Mouse (Mus musculus) neural tube, embryonic 11.5 days (tissue): ENCODE results near the gene Amigo3. TPM values are rescaled to one million over a fixed set of nuclear protein-coding genes. Genes with fewer than 3 reads are reported as not detected.

Experiments
- ATAC-seq: fragments of 200-750 bp; cut with Nextera tagmentation; 2 replicates; pipeline ENCODE4 v1.8.0; 2017; ENCODE audit warnings: moderate number of reproducible peaks, mild to moderate bottlenecking, moderate TSS enrichment, moderate library complexity; ENCODE audit not compliant: insufficient read depth, low FRiP score, low TSS enrichment
- DNase-seq: peaks from one replicate; pipeline ENCODE4 v3.0.0-alpha.2; 2015; ENCODE audit warnings: low spot score
- H3K27ac ChIP-seq: fragments of 300-500 bp; sonication (generic); 2 replicates; pipeline ENCODE4 v1.5.1; 2014; ENCODE audit warnings: low read depth, mild to moderate bottlenecking, low read length
- H3K27me3 ChIP-seq: fragments of 300-500 bp; sonication (generic); 2 replicates; pipeline ENCODE4 v1.6.1; 2014; ENCODE audit warnings: mild to moderate bottlenecking, low read length, mixed read lengths; ENCODE audit not compliant: control insufficient read depth, insufficient read depth
- H3K36me3 ChIP-seq: fragments of 300-500 bp; sonication (generic); 2 replicates; pipeline ENCODE4 v1.6.1; 2014; ENCODE audit warnings: mild to moderate bottlenecking, low read length, moderate library complexity, mixed read lengths; ENCODE audit not compliant: control insufficient read depth, insufficient read depth
- H3K4me1 ChIP-seq: fragments of 300-500 bp; sonication (generic); 2 replicates; pipeline ENCODE4 v1.6.1; 2014; ENCODE audit warnings: low read length, mixed read lengths; ENCODE audit not compliant: control insufficient read depth, insufficient read depth
- H3K4me2 ChIP-seq: fragments of 300-500 bp; sonication (generic); 2 replicates; pipeline ENCODE4 v1.6.1; 2014; ENCODE audit warnings: low read depth, mild to moderate bottlenecking, moderate library complexity
- H3K4me3 ChIP-seq: fragments of 300-500 bp; sonication (generic); 2 replicates; pipeline ENCODE4 v1.5.1; 2014; ENCODE audit warnings: low read depth, low read length
- H3K9ac ChIP-seq: fragments of 300-500 bp; sonication (generic); 2 replicates; pipeline ENCODE4 v1.6.1; 2014; ENCODE audit warnings: mild to moderate bottlenecking, low read length
- H3K9me3 ChIP-seq: fragments of 300-500 bp; sonication (generic); 2 replicates; pipeline ENCODE4 v1.6.1; 2016; ENCODE audit warnings: low read length; ENCODE audit not compliant: control insufficient read depth
- WGBS: fragments of 180-500 bp; shearing (Covaris S2); extraction: QIAGEN DNeasy Blood & Tissue Kit; methylation state at CpG from one replicate; pipeline ENCODE4 v1.1.7; 2014; 5-methylcytosine and 5-hydroxymethylcytosine counted together
- polyA plus RNA-seq: library from polyadenylated mRNA; unstranded; fragments of >200 nt; fragmentation: Nextera tagmentation; extraction: Ambion mirVana; gene quantifications from 2 replicates; pipeline ENCODE4 v1.2.1, GENCODE M21; 2014

The Amigo3 gene
- polyA plus RNA-seq, 1 experiment from 2014 or later = 2.7 TPM

- H3K4me1 ChIP-seq = no peaks in the 10 kb centered on the region
- H3K9ac ChIP-seq = no peak overlapping the region
- H3K9me3 ChIP-seq = no peaks in the 10 kb centered on the region
- 97% methylated on average over 3 of the region's 3 CpGs for WGBS
- no peak overlapping the region for H3K4me2 ChIP-seq
- no peaks in the 10 kb centered on the region for H3K27me3 ChIP-seq
- no peak overlapping the region for H3K27ac ChIP-seq
- H3K4me3 ChIP-seq = no peak overlapping the region
- H3K36me3 ChIP-seq = peaks cover 11% of the 10 kb centered on the region
- DNase-seq (no peak), ATAC-seq (no peak)
Measured at GRCm38 (mm10) chr9:108027867-108028266, 25.1 kb upstream of the Amigo3 start.

- no peaks in the 10 kb centered on the region for H3K9me3 ChIP-seq
- peaks cover 12% of the 10 kb centered on the region for H3K36me3 ChIP-seq
- H3K4me3 ChIP-seq = no peak overlapping the region
- no peak overlapping the region for H3K27ac ChIP-seq
- H3K27me3 ChIP-seq = no peaks in the 10 kb centered on the region
- no peak overlapping the region for H3K9ac ChIP-seq
- DNase-seq (no peak), ATAC-seq (no peak)
- H3K4me2 ChIP-seq = no peak overlapping the region
- WGBS = 92% methylated on average over 5 of the region's 5 CpGs
- H3K4me1 ChIP-seq = no peaks in the 10 kb centered on the region
Measured at GRCm38 (mm10) chr9:108032126-108032525, 20.8 kb upstream of the Amigo3 start.

- Histone ChIP-seq H3K27ac (no peak overlapping the region), H3K4me1 (no peaks in the 10 kb centered on the region), H3K9me3 (no peaks in the 10 kb centered on the region), H3K36me3 (peaks cover 8% of the 10 kb centered on the region), H3K4me3 (no peak overlapping the region), H3K4me2 (no peak overlapping the region), H3K27me3 (no peaks in the 10 kb centered on the region), H3K9ac (no peak overlapping the region)
- ATAC-seq (no peak), DNase-seq (no peak)
- 92% methylated on average over 2 of the region's 2 CpGs for WGBS
Measured at GRCm38 (mm10) chr9:108035331-108036156, 17.4 kb upstream of the Amigo3 start.

GRCm38 (mm10) chr9:108044751-108045492 is 8.0 kb upstream of the Amigo3 start:
- ATAC-seq (no peak), DNase-seq (no peak)
- no peak overlapping the region for H3K9ac ChIP-seq
- no peaks in the 10 kb centered on the region for H3K27me3 ChIP-seq
- no peak overlapping the region for H3K27ac ChIP-seq
- peaks cover 30% of the 10 kb centered on the region for H3K36me3 ChIP-seq
- peaks cover 10% of the 10 kb centered on the region; the same call in 1 of the 2 replicates for H3K4me1 ChIP-seq
- no peaks in the 10 kb centered on the region for H3K9me3 ChIP-seq
- WGBS = 96% methylated on average over 8 of the region's 8 CpGs
- H3K4me2 ChIP-seq = no peak overlapping the region
- H3K4me3 ChIP-seq = no peak overlapping the region

- Histone ChIP-seq H3K27me3 (no peaks in the 10 kb centered on the region), H3K4me3 (no peak overlapping the region), H3K36me3 (peaks cover 30% of the 10 kb centered on the region), H3K4me2 (no peak overlapping the region), H3K4me1 (peaks cover 10% of the 10 kb centered on the region; the same call in 1 of the 2 replicates), H3K9me3 (no peaks in the 10 kb centered on the region), H3K27ac (no peak overlapping the region), H3K9ac (no peak overlapping the region)
- no peak for ATAC-seq
- 91% methylated on average over 4 of the region's 4 CpGs for WGBS
- DNase-seq = no peak
Measured at GRCm38 (mm10) chr9:108046582-108046981, 6.4 kb upstream of the Amigo3 start.

GRCm38 (mm10) chr9:108047601-108048565 is 5.1 kb upstream of the Amigo3 start:
- Histone ChIP-seq H3K4me3 (peak overlapping the region; percentile 68), H3K9me3 (no peaks in the 10 kb centered on the region), H3K27ac (peak overlapping the region; percentile 56), H3K36me3 (peaks cover 21% of the 10 kb centered on the region), H3K4me2 (peak overlapping the region; percentile 83), H3K27me3 (no peaks in the 10 kb centered on the region), H3K9ac (no peak overlapping the region; the same call in 1 of the 2 replicates), H3K4me1 (peaks cover 10% of the 10 kb centered on the region; the same call in 1 of the 2 replicates)
- no peak for DNase-seq
- no peak for ATAC-seq
- WGBS = 54% methylated on average over 17 of the region's 17 CpGs

- peak; percentile 47 for DNase-seq
- Histone ChIP-seq H3K4me2 (peak overlapping the region; percentile 83), H3K4me3 (peak overlapping the region; percentile 68), H3K9ac (peak overlapping the region; percentile 62), H3K4me1 (peaks cover 13% of the 10 kb centered on the region), H3K27ac (peak overlapping the region; percentile 56), H3K9me3 (no peaks in the 10 kb centered on the region), H3K27me3 (no peaks in the 10 kb centered on the region), H3K36me3 (peaks cover 21% of the 10 kb centered on the region)
- WGBS = 2% methylated on average over 19 of the region's 19 CpGs
- ATAC-seq = peak; percentile 61
Measured at GRCm38 (mm10) chr9:108048566-108048955, 4.4 kb upstream of the Amigo3 start.

GRCm38 (mm10) chr9:108049016-108049455 is 3.9 kb upstream of the Amigo3 start, which contains the start of gene Gmppb:
Gene Gmppb, plus strand, starts transcription at chr9:108049242.
- DNase-seq = peak; percentile 97
- Histone ChIP-seq H3K4me3 (peak within 1 kb of the TSS; percentile 68), H3K4me1 (peaks cover 13% of the 10 kb centered on the region), H3K27me3 (no peaks in the 10 kb centered on the region), H3K9me3 (no peaks in the 10 kb centered on the region), H3K9ac (peak within 1 kb of the TSS; percentile 72), H3K27ac (peak within 1 kb of the TSS; percentile 56), H3K36me3 (peaks cover 25% of the 10 kb centered on the region), H3K4me2 (peak within 1 kb of the TSS; percentile 83)
- WGBS = under 1% methylated on average over 36 of the region's 39 CpGs
- peak; percentile 94 for ATAC-seq
